Mouse (Mus musculus): ENCODE results near the gene Smyd2. TPM values are rescaled to one million over a fixed set of nuclear protein-coding genes. Genes with fewer than 3 reads are reported as not detected.

The Smyd2 gene
- total RNA-seq, 2 experiments from 2014 or later: 144 to 145 TPM

DNA sequence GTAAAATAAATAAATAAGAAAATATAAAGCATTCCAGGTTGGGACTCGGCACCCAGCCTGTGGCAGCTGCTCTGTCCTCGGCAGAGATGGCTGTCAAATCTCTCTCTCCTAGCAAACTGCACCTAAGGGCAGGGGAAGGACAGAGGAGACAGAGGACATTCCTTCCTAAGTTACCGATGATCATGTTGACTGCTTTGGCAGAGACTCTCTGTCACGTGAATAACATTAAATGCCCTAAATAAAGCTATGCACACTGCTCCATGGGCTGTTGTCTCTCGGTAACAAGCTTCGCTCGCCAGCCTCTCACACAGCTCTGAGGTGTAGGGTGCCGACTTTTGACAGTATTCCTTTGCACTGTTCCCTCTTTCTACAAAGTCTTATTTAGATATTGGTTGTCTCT, 46.0 kb downstream of the Smyd2 start:
- no peak for DNase-seq (ENCODE audit: low spot score in 2 of 2)

DNA sequence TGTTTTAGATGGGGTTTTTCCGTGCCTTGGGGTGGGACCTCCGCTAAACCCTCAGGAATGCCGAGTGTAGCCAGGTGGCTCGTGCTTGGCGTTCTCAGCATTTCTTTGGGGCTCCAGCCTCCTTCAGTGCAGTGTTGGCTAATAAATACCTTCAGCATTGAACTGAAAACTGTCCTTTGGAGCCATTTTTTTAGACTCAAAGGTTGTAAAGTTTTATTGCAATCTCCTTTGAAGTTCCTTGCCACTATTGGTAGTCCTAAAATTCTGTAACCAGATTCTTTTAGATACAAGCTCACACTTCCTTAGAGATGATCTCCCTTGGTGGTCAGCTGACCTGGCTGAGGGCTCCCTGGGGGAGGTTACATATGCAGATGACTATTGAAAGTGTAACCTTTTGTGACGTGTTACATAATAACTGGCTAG, 46.7 kb downstream of the Smyd2 start:
- no peak for DNase-seq (ENCODE audit: low spot score in 2 of 2)

DNA sequence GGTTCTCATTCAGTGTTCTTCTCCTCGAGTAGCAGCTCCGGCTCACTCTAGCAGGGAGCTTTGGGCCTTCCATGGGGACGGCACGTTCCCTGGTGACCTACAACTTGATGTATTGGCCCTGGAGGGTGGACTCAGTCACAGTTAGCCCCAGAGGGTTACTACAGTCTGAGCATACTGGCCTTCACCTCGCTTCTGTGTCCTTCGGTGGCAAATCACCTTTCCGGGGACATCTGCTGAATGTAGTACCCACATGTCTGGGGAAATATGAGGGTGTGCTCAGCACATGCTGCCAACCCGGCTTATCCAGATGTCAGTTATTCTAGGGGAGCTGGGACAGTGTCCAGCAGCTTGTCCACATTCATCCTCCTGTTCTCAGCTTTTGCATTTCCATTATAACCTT, 48.6 kb downstream of the Smyd2 start:
- no peak for DNase-seq (ENCODE audit: low spot score in 2 of 2)

DNA sequence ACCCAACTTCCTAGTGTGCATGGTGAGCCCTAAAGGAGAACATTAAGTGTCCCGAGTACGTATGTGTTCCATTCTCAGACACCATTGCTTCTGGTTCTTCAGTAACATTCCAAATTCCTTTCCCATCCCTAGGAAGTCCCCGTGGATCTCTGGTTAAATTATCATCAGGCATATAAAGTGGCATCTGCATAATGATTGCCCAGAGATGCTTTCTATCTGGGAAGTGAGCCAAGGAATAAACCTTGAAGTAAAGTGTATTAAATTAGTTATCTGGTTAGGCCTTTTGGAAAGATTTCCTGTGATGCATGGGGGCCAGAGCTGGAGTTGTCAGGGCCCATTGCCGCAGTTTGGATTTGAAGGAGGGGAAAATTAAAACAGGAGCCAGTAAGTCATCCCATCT, 50.1 kb downstream of the Smyd2 start:
- DNase-seq (ENCODE audit: low spot score in 2 of 2): no peak

DNA sequence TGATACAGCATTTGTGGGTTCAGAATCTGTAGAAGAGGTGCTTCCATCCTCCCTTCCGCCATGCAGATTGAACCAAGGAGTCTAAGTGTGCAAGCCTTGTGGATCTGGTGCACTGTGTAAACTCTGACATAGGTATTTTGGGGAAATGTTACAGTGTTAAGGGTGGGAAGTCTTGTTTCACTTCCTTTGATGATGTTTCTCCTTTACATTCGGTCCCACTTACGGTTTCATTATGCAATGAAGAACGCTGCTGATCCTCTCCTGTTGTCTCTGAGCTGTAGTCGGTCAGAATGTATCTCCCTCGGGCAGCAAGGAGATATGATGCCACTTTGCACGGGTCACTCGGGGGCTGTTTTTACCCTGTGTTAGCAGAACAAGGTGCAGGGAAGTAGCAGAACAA, 50.5 kb downstream of the Smyd2 start:
- no peak for DNase-seq (ENCODE audit: low spot score in 2 of 2)

DNA sequence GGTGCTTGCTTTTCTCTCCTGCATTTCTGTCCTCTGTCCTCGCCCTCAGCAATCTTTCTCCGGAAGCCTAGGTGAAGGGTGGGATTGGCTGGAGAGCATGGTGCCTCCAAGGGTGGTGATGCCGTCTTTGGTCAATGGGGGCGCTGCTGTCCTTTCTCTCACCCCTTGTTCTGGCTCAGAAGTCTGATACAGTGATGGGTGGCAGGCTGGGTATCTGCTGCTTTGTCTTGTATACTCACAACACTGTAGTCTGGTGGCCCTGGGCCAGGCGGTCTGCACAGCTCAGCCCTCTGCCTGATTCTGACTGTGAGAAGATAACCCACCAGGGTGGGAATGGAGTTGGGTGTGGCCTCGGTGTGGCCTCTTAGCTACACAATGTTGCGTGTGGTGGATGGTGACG, 51.6 kb downstream of the Smyd2 start:
- no peak for DNase-seq (ENCODE audit: low spot score in 2 of 2)

DNA sequence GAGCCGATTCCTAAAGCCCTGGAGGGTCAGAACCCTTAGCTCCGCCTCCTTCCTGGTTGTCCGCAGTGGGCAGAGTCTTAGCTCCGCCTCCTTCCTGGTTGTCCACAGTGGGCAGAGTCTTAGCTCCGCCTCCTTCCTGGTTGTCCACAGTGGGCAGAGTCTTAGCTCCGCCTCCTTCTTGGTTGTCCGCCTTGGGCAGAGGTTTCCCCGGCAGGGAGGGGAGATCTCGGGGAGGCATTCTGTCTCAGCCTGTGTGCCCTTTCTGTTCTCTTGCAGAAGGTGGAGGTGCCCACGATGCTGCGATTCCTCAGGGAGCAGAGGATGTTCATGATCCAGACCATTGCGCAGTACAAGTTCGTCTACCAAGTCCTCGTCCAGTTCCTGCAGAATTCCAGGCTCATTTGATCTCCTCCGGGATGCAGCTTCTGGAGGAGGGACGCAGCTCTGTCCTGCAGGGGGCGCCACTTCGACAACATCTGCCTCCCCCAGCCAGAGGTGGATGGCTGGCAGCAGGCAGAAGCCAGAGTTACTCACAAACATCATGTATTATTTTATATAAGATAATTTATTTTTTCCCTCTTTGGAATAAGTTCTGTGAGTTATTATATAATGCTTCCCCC, 52.4 kb downstream of the Smyd2 start:
- no peak for DNase-seq (ENCODE audit: low spot score in 2 of 2)

DNA sequence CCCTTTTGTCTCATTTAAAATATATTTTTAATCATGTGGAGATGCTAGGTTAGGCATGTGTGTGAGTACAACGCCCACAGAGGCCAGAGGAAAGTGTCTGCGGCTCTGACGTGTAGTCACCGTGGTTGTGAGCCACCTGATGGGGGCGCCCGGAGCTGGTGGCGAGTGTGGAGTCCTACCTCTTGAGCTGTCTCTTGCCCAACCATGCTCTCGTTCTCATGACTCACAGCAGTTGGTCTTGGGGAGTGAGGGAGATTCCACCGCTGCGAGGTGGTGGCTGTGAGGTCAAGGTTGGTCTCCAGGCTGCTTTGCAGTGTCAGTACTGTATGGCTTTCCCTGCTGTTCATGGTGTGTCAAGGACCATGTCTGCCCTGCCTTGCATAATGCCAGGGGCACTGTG, 54.1 kb downstream of the Smyd2 start:
- no peak for DNase-seq (ENCODE audit: low spot score in 2 of 2)

DNA sequence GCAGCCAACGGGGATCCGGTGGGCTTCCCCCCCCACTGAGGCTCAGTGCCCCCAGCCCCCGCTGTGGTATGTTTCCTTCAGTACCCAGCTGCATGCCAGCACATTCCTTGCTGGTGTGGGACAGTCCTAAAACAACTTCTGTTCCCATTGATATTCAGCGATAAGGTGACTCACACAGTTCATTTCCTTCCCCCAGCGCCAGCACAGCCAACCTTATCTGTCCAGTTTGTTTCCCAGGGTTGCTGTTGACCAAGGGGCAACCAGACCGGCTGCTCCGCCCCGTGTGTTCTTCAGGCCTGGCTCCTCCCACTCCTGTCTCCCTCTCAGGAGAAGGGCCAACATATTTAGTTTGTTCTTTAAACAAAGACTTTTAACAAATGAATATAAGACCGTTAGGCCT, 54.7 kb downstream of the Smyd2 start:
- DNase-seq (ENCODE audit: low spot score in 2 of 2): no peak

DNA sequence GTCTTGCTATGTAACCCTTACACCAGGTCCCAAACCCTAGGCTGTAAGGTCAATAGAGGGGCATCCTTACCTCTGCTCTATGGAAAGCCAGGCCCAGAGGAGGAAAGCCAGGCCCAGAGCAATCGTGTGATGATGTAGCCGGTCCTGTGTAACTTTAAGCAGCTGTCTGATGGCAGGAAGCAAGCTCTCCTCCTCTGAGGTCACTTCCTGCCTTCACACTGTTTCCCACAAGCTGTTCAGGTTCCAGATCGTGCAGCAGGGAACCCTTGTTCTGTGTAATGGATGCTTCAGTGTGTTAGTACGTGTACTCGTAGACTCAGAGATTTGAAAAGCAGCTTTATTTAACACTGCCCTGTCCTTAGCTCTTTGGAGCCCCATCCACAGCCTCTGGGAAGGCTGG, 55.1 kb downstream of the Smyd2 start:
- no peak for DNase-seq (ENCODE audit: low spot score in 2 of 2)

DNA sequence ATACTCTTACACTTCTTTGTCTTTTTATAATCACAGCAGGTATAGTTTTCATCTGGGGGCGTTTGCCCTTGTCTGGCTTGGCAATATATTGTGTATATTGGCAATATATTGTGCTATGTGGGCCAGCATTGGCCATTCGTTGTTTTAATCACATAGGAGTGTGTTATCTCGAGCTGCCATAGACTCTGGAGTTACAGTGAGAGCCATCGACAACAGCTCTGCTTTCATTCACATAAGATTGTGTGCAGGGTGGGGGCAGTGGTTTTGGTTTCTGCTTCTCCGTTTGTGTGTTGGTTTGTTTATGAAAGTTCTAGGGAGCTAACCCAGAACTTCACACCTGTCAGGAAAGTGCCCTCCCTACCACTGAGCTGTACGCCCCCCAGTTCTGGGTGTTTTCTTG, 55.5 kb downstream of the Smyd2 start:
- no peak for DNase-seq (ENCODE audit: low spot score in 2 of 2)

DNA sequence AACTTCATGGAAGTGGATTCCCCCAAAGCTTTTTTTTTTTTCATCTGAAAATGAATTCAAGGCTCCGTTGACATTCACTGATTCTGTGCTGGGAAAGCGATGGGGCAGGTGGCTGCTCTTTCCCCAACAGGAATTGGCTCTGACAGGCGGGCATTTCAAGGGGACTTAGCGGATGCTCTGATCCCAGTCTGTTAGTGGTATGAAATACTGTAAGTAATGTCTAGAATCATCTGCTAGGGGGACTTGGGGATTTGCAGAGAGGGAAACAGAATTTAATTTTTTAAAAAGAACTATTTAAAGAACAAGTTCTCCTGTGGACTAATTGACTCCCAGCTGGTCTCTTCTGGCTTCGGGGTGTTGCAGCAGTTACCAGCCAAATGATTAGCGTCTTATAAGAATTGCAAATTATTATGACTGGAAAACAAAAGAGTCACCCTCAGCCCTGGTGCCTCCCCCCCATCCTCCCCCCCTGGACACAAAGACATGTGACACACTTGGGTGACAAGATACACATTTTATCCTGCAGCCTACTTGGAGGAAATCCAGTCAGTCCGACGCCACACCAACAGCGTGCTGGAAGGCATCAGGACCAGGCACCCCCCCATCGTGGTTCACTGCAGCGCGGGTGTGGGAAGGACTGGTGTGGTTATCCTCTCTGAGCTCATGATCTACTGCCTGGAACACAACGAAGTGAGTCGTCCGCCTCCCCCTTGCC, 57.2 kb downstream of the Smyd2 start:
- no peak for DNase-seq (ENCODE audit: low spot score in 2 of 2)

DNA sequence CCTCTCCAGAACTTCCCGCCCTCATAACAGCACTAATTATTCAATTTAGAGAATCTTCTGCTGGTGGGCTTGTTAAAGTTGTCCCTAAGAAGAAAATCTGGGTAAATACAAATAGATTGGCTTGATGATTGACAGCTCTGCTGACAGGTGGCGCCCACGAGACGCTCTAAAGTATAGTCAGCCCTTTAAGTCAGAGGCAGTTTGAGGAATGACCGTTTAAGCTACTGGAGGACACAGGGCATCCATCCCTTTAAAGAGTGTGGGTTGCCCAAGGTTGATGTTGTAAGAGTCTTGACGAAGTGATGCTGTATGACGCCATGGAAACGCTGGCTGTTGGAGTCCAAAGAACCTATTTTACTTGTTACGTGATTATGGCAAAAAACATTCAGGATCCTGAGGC, 57.9 kb downstream of the Smyd2 start:
- no peak for DNase-seq (ENCODE audit: low spot score in 2 of 2)

DNA sequence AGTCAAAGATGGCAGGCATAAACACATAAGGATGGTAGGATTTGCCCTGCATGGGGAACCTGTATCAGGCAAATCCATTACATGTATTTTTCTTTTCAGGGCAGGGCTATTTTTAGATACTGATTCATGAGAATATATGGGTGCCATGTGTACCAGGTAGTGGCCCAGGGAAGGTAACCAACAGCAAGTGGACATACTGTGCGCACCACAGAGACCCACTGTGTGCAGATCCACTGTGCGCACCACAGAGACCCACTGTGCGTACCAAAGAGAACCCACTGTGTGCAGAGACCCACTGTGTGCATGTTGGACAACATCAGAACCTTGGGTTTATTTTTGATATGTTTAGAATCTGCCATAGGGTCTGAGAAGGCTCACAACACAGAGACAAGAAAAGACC, 58.4 kb downstream of the Smyd2 start:
- DNase-seq (ENCODE audit: low spot score in 2 of 2): no peak

DNA sequence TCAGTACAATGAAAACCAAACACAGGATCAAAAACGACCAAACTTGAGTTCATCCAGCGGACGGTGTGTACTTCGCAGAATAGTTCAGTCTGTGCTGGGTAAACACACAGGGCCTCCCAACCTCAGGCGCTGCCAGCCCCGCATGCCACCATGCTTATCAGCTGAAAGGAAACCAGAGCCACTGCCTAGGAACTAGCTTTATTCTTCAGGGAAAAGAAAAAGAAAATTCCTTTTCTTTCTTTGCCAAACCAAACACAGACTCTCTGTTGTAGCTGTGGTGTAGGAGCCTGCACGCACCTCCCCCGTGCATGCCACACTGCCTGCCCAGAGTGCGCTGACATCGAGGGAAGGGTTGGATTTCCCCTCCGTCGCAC, 61.2 kb downstream of the Smyd2 start:
- DNase-seq (ENCODE audit: low spot score in 2 of 2): no peak

DNA sequence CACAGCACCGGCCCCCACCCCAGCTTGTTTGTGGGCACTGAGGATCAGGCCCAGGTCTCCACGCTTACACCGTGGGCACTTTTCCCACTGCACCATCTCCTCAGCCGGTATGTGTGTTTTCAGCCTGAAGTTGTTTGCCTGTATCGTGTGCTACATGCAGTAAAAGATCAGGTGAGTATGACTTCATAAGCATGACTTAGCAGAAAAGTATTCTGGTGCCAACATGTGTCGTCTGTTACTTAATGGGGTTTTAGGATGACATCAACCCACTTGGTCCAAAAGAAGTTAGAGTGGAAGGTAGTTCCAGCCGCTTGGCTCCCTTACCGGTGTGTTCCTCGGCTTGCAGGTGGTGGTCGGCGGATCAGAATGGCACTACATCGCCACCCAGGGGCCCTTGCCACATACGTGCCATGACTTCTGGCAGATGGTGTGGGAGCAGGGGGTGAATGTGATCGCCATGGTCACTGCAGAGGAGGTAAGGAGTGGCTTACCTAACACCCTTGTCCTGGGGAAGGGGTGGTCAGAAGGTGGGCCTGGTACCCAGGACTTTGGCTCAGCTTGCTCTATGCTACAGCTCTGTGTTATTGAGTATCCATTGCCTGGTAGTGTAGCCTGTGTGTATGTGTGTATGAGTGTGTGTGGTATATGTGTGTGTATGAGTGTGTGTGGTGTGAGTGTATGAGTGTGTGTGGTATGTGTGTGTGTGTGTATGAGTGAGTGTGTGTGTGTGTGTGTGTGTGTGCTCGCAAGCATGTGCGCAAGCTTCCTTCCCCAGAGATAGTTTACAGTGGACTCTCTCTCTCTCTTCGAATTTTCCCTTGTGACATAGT, 61.8 kb downstream of the Smyd2 start:
- DNase-seq (ENCODE audit: low spot score in 2 of 2): no peak

DNA sequence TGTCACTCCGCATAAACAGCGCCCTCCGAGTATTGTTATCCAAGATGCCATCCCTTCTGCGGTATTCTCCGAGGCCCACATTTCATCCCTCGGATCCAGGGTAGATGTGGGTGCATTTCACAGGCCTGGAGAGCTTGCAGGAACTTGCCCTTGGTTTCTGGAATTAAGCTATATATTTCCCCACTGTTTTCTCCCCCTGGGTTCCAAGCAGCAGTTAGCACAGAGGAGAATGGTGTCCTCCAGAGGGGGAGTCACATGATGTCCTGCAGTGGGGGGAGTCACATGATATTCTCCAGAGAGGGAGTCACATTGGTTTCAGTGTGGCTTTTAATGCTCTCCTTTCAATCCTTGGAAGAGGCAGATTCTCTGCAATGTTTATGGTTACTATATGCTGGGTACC, 63.8 kb downstream of the Smyd2 start:
- DNase-seq (ENCODE audit: low spot score in 2 of 2): no peak

DNA sequence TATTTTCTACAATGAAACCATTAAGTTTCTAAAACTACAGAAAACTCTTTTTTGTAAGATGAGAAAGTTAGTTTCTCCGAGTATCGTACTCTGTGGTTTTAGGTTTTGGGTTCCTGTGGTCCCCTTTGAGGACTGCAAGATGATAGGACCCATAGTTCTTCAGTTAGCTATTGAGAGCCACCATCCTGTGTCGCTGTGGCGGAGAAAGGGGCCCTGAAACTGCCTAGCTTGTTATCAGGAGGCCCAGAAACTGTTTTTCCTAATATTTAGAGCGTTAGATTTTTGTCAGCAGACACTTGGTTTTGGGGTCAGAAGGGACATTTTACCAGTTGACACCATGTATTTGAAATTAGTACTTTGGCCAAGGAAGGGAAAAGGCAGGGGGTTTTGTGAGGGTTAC, 66.4 kb downstream of the Smyd2 start:
- no peak for DNase-seq (ENCODE audit: low spot score in 2 of 2)

DNA sequence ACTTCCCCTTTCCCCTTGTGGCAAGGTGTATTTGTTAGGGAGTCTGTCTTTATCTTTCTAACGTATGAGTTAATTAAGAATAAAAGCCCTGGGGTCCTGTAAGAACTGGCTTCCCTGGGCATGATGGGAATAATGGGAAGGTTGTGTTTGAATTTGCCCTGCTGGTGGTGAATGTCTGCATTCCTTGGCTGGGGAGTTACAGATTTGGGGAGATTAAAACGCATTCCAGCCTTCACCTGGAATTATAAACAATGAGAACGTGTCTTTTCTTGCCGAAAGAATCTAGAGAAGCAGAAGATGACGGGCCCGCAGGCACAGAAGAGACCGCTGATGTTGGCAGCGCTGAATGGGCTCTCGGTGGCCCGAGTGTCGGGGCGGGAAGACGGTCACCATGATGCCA, 67.5 kb downstream of the Smyd2 start:
- DNase-seq (ENCODE audit: low spot score in 2 of 2): no peak

DNA sequence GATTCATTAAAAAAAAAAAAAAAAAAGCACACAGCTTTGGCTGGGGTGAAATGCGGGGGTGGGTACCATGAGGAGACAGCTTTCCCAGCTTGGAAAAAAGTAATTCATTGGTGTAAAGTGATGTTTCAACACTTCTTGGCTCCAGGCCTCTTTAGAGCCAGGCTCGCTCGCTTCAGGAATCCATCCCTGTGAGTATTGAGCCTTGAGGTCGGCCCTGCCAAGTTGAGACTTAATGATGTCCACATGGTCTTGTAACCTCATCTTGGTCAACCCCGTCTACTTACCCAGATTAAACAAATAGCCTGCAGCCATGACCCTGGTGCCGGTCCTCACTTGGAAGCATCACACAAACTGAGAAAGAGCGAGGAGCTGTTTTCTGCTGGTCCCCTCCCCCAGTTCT, 69.7 kb downstream of the Smyd2 start:
- no peak for DNase-seq (ENCODE audit: low spot score in 2 of 2)

DNA sequence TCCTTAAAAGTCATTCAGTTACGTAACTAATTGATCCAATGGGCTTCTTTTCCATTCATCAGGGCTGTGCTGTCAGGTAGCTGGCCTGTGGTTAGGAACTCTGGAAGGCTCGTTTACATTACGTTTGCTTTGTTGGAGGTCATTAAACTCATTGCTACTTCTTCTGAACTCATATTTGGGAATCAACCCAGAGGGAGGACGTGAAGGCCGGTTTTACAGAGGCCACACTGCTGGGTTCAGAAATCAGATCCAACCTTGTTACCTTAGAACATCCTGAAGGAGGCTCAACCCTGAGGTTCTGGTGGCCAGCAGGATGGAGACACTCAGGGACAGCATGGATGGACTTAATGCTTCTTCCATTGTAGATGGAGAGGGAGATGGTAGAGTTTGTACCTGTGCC, 70.1 kb downstream of the Smyd2 start:
- no peak for DNase-seq (ENCODE audit: low spot score in 2 of 2)

DNA sequence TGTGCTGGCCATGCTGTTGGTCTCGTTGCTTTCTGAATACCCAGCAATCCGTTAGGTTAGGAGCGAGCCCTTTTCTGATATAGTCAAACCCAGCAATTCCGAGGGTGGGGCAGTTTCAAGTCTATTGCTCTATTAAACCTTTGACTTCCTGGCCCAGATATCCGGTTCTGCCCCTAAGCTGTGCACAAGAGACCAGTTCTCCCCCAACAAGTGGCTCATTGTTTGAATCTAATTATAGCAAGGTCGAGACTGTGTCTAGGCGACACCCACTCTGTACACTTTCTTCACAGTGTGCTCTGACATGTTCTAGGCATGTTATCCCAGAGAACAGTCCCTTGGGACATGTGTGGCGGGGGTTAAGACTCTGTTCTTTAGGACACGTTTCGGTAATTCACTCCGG, 72.6 kb downstream of the Smyd2 start:
- DNase-seq (ENCODE audit: low spot score in 2 of 2): no peak

DNA sequence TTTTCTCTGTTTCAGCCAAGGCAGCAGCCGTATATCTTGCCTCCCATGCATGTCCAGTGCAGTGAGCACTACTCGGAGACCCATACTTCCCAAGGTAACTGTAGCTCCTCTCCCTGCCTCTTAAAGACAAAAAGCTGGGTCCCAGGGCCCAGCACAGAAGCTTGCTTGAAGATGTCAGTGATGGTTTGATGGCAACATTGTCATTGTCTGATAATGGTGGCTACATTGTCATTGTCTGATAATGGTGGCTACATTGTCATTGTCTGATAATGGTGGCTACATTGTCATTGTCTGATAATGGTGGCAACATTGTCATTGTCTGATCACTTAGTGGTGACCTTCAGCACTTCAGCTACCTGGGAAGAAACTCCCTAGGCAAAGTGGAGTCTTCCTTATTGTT, 75.8 kb downstream of the Smyd2 start:
- no peak for DNase-seq (ENCODE audit: low spot score in 2 of 2)

Data from gastrocnemius, postnatal 4 days (tissue).